Mouse (Mus musculus) mesoderm, embryonic 11.5 days (tissue): ENCODE data around the gene F11.

Experiments used
- DNase-seq: peaks from one replicate; pipeline ENCODE4 v3.0.0-alpha.2; 2012; ENCODE audit warnings: low read depth, low spot score

The F11 gene

DNA sequence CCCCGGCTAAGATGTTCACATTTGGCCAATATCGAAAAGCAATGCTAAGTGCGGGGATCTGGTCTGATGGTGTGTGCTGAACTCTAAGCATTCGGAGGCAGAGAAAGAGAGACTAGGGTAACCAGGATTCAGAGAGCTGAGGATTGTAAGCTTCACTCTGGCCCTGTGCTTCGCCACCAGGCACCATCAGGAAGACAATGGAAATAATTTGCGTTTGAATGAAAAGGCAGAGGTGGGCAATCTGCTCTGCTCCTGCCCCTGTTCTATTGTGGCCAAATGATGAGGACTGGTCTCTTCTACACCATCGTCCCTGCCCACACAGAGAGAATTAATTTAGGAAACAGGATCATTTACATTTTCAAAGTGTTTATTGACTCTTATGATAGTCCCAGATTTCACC is 15.5 kb downstream of the F11 start:
- DNase-seq = no peak

DNA sequence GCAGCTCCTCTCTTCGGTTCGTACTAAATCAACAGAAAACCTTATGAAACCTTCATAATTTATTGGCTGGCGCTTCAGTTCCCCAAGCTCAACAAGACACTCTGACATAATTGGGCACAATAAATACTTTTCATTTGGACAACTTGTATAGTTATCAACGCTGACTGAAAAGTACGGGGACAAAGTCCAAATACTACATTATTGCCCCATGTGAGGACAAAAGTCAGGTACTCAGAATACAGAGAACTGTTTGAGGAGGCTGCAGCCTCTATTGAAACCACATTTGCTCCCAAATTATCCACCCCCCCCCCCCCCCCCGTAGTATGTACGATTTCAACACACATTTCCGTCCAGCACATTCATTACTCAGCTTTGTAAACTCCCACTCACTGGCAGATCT is 22.5 kb downstream of the F11 start:
- no peak for DNase-seq

DNA sequence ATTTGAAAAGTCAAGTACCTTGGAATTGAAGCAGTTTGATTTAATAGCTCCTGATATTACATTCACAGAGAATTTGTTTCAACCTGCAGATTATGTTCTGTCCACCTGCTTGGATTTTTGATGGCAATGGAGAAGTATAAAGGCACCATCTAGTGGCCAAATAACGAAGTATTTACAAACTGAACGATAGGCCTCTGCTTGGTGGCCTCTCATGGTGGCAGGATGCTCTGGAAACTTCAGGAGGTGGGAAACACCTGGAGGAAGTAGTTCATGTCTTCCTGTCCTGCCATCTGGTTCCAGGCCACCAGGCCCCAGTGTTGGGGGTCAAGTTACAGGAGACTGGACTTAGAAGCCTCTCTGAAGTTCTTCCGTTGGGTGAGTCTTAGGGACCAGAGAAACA is 23.5 kb downstream of the F11 start:
- DNase-seq = peak; percentile 43

DNA sequence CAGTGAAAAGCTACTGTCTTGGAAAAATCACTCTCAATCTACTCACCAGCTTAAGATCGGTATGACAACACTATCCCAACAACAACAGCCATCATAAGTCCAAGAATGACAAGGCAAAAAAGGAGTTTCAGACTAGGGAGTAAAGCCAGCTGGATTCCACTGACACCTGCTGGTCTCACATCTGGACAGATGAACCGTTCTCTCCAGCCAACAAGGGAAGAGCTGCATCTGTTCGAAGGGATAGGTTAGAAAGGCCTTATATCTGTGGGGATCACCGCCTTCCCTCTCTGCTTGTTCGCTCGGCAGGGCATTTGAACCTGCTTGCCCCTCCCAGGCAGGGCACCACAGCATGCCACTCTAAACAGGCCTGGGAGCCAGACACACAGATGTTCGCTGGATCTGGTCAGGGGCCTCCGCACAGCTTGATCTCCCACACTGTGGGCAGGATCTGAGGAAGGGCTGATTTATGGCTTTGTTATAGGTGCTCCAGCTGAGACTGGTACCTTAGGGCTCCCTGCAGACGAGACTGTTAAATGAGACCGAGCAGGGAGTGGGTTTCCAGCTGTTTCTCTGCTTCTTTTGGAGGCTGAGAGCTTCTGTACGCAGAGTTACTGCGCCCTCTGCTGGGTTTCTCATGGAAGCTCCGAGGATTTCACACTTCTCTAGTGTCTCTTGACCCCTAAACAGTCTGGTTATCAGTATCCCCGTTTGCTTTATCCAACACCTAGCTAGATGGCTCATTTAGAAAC is 25.5 kb downstream of the F11 start:
- peak; percentile 84 for DNase-seq

DNA sequence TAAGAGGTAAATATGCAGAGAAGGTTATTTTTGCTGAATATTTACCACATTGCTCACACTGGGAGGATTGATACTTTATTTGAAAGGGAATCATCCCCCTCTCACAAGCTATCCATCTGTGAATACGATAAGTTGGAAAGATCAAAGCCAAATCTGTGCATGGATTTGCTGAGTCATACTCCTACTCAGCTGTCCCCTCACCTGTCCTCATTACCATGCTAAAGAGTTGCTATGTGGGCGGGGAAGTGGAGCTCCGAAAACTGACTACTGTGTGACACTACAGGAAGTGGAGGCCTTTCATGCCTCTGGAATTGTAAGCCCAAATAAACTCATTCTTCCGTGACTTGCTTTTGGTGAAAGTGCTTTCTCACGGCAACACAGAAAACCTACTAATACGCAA is 26.6 kb downstream of the F11 start:
- no peak for DNase-seq

DNA sequence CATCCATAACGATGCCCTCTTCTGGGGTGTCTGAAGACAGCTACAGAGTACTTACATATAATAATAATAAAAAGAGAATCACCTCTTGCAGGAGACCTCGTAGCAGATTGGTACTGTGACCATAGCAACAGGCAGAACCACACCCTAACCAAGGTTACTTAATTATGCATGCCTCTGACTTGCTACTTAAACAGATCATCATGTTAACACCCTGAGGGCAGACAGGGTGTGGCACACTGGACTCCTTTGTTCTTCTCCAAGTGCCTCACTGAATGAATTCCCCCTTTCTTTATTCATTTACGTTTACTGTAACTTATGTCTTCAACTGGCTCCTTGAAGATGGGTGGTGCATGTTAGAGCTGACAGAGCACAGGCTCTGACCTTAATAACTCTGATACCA is 28.6 kb downstream of the F11 start:
- peak; percentile 23 for DNase-seq

DNA sequence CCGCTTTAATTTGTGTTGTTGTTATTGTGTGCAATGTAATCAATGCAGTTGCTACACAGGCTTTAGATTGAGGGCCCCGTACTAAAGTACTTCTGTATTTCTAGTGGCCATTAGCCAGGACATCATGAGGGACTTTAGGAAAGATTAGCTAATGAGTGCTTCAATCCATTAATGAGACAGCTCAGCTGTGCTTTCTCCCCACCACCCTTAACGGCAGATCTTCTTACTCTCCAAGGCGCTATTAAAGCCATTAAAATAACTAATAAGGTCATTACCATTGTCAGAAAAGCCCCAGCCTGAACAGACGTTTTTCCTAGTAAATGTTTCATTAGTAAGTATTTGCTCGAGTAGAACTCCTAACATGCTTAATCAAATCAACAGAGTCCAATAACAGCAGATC is 59.4 kb downstream of the F11 start:
- no peak for DNase-seq

DNA sequence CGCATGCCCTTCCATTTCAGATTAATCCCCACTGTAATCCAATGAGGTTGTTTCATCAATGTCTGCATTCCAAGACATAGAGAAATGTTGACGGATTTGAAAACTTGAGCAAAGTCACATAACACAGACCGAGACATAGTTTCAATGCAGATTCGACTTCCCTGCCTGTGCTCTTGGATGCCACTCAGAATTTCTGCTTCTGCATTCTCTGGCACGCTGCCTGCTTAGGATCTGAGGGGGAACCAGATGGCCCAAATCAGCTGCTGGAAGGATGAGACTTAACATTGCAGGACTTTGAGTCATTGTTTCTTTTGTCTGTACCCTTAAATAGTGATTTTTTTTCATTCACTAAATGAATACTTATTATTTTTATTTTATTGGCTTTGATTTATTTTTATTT is 60.2 kb downstream of the F11 start:
- no peak for DNase-seq

DNA sequence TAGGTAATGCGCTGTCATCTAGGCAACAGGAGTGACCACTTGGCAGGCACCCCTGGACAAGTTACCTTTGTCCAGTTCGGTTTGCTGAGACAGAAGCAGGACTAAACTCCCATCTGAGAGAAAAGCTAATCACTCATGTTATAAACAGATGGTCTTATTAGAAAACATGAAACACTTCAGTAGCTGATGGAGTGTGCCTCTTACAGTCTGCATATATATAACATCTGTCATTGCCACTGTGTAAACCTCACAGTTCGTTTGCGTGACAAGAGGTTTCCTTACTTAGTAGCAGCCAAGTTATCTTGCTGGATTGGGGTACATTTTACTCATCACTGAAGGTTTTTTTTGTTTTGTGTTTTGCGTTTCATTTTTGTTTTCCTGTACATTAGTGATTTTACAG is 64.5 kb downstream of the F11 start:
- DNase-seq = no peak

DNA sequence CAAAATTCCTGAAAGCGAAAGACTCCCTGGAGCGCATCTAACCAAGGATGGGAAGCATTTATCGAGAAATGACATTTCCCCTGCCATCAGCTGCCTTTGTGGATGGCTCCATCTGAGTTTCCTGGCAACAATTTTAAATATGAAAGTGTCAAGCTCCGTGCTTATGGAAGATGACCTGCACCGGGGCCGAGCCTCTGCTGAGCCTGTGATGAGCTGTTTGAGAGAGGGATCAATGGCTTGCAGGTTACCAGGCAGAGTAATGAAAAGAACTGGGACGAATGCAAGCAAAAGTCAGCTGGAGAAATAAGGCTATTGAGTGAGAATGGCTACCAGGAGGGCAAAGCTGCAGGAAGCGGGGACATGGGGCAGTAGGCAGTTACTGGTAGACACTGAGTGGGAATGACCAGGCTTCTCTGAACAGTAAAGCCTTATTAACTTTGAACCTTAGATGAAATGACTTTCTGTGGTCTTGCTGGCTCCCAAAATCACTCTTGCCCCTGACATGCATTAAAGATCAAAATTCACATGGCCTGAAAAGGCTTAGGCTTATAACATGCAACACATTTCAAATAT is 65.8 kb downstream of the F11 start:
- no peak for DNase-seq
